7 mouse cellular contexts compared by ENCODE assay signal in the genomic region with DNA sequence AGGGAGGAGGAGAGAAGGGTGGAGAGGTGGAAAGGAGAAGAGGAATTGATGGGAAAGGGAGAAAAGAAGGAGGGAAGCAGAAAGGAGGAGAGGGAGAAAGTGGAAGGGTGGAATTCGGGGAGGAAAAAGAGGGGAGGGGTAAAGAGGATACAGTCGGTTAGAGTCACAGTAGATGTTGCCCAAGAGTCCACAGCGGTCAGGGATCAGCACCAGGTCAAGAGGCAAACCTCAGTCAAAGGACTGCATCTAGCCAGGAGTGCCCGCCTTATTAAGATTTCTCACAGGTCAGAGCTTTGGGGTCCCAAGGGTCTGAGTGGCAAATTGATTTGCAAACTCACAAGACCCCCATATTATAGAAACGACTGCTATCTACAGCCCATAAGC. TPM values are rescaled to one million over a fixed set of nuclear protein-coding genes. Genes with fewer than 3 reads are reported as not detected.
A peak's percentile ranks its signal among the peaks of the same experiment; 100 is the strongest.
DNase-seq lines count a peak whose midpoint lies in the region; ATAC-seq lines count a peak whose summit lies in the region.

No protein-coding gene starts in this region.

- WGBS in lung, embryonic 16.5 days, result 20% methylated on average over 5 of the region's 5 CpGs
- WGBS in forebrain, embryonic 11.5 days, result 16% methylated on average over 5 of the region's 5 CpGs
- WGBS in limb, embryonic 10.5 days, result 24% methylated on average over 5 of the region's 5 CpGs
- WGBS in neural tube, embryonic 15.5 days, result 25% methylated on average over 5 of the region's 5 CpGs

- DNase-seq in lung, postnatal 4 days, result no peak
- DNase-seq in forebrain, embryonic 11.5 days (ENCODE audit: low spot score), result no peak
- DNase-seq in limb, embryonic 10.5 days (ENCODE audit: low spot score), result no peak
- DNase-seq in left cerebral cortex, postnatal 14 days (ENCODE audit: low spot score in 2 of 2), result no peak
- no peak for DNase-seq in spleen, postnatal 4 days (ENCODE audit: low spot score in 2 of 2)

- intact Hi-C loops in left cerebral cortex, postnatal 14 days (cut with DNase I), result loop anchor here (5.0 kb wide), 1 partner anchor 77 kb away; no protein-coding TSS in a partner anchor

- no peaks in the 10 kb centered on the region for H3K9me3 ChIP-seq in lung, embryonic 16.5 days (ENCODE audit: control insufficient read depth, low read length)
- no peaks in the 10 kb centered on the region for H3K9me3 ChIP-seq in forebrain, embryonic 11.5 days (ENCODE audit: control insufficient read depth, low read length)
- H3K9me3 ChIP-seq in limb, embryonic 10.5 days (replicated peaks), result no peaks in the 10 kb centered on the region
- H3K9me3 ChIP-seq in neural tube, embryonic 15.5 days (replicated peaks), result no peaks in the 10 kb centered on the region

- no peaks in the 10 kb centered on the region for H3K27me3 ChIP-seq in lung, embryonic 16.5 days (ENCODE audit: control insufficient read depth, insufficient read depth, low read depth, low read length)
- no peaks in the 10 kb centered on the region for H3K27me3 ChIP-seq in forebrain, embryonic 11.5 days (ENCODE audit: control insufficient read depth, insufficient read depth, low read length)
- no peaks in the 10 kb centered on the region for H3K27me3 ChIP-seq in limb, embryonic 10.5 days (ENCODE audit: low read depth, poor library complexity, severe bottlenecking)
- H3K27me3 ChIP-seq in neural tube, embryonic 15.5 days (replicated peaks), result no peaks in the 10 kb centered on the region

- peak overlapping the region; percentile 98 for H3K4me3 ChIP-seq in lung, embryonic 16.5 days (ENCODE audit: low read length)
- H3K4me3 ChIP-seq in forebrain, embryonic 11.5 days (ENCODE audit: low read depth, low read length), result peak overlapping the region; percentile 78
- peak overlapping the region; percentile 89 for H3K4me3 ChIP-seq in limb, embryonic 10.5 days
- peak overlapping the region; percentile 93 for H3K4me3 ChIP-seq in neural tube, embryonic 15.5 days (replicated peaks)

- H3K27ac ChIP-seq in lung, embryonic 16.5 days (ENCODE audit: low read length), result peak overlapping the region; percentile 90
- no peak overlapping the region for H3K27ac ChIP-seq in forebrain, embryonic 11.5 days (ENCODE audit: low read depth, low read length)
- H3K27ac ChIP-seq in limb, embryonic 10.5 days, result peak overlapping the region; percentile 94
- peak overlapping the region; percentile 88; the same call in 1 of the 2 replicates for H3K27ac ChIP-seq in neural tube, embryonic 15.5 days (replicated peaks)

- peaks cover 12% of the 10 kb centered on the region for H3K4me1 ChIP-seq in lung, embryonic 16.5 days (replicated peaks; ENCODE audit: control insufficient read depth, insufficient read depth, low read length)
- H3K4me1 ChIP-seq in forebrain, embryonic 11.5 days (replicated peaks; ENCODE audit: control insufficient read depth, insufficient read depth, low read length), result 0 out of 2 replicates have a peak, but pooled peaks cover 2% of the 10 kb centered on the region
- peaks cover 13% of the 10 kb centered on the region; the same call in 1 of the 2 replicates for H3K4me1 ChIP-seq in limb, embryonic 10.5 days
- peaks cover 13% of the 10 kb centered on the region for H3K4me1 ChIP-seq in neural tube, embryonic 15.5 days

- peak overlapping the region; percentile 66 for H3K4me2 ChIP-seq in lung, embryonic 16.5 days (ENCODE audit: low read depth, low read length)
- peak overlapping the region; percentile 46 for H3K4me2 ChIP-seq in forebrain, embryonic 11.5 days (ENCODE audit: low read depth, low read length, severe bottlenecking)
- H3K4me2 ChIP-seq in neural tube, embryonic 15.5 days, result peak overlapping the region; percentile 66

- ATAC-seq in lung, embryonic 16.5 days (ENCODE audit: low read depth), result peak; percentile 51
- ATAC-seq in forebrain, embryonic 11.5 days (replicated peaks; ENCODE audit: low FRiP score), result peak; percentile 65
- ATAC-seq in neural tube, embryonic 15.5 days (ENCODE audit: low FRiP score), result peak; percentile 27

- H3K36me3 ChIP-seq in lung, embryonic 16.5 days (ENCODE audit: control insufficient read depth, insufficient read depth, low read length), result no peaks in the 10 kb centered on the region
- H3K36me3 ChIP-seq in forebrain, embryonic 11.5 days (ENCODE audit: control insufficient read depth, insufficient read depth, low read length), result no peaks in the 10 kb centered on the region
- H3K36me3 ChIP-seq in limb, embryonic 10.5 days, result no peaks in the 10 kb centered on the region
- no peaks in the 10 kb centered on the region for H3K36me3 ChIP-seq in neural tube, embryonic 15.5 days

- H3K9ac ChIP-seq in lung, embryonic 16.5 days (ENCODE audit: low read length), result peak overlapping the region; percentile 93
- peak overlapping the region; percentile 85 for H3K9ac ChIP-seq in forebrain, embryonic 11.5 days (ENCODE audit: low read length)
- peak overlapping the region; percentile 83 for H3K9ac ChIP-seq in neural tube, embryonic 15.5 days (replicated peaks)

RNA-seq across cellular contexts. Expression of a gene that starts 0.2 kb away (rescaled TPM):
- 0.11 and 0.21 TPM in 2 replicates for polyA plus RNA-seq in lung, embryonic 16.5 days (2015; fragmentation: Nextera tagmentation; extraction: Ambion mirVana)
- polyA plus RNA-seq in forebrain, embryonic 11.5 days (2014; fragmentation: Nextera tagmentation; extraction: Ambion mirVana), result not detected in 2 replicates
- 0.11 TPM in 1 of 2 replicates, not detected in the other for polyA plus RNA-seq in limb, embryonic 10.5 days (2016; fragmentation: Nextera tagmentation; extraction: Ambion mirVana)
- polyA plus RNA-seq in neural tube, embryonic 15.5 days (2015; fragmentation: Nextera tagmentation; extraction: Ambion mirVana), result 0.13 TPM in 1 of 2 replicates, not detected in the other
- under 1 TPM in 1 of 2 experiments, not detected in 1; 0.20 TPM for total RNA-seq in left cerebral cortex, postnatal 14 days (2021)

RNA-seq across cellular contexts. Expression of a gene that starts 0.3 kb away (rescaled TPM):
- polyA plus RNA-seq in lung, embryonic 16.5 days (2015; fragmentation: Nextera tagmentation; extraction: Ambion mirVana), result 34.8 and 37.1 TPM in 2 replicates
- polyA plus RNA-seq in forebrain, embryonic 11.5 days (2014; fragmentation: Nextera tagmentation; extraction: Ambion mirVana), result 37.9 and 38.9 TPM in 2 replicates
- 25.2 and 31.1 TPM in 2 replicates for polyA plus RNA-seq in limb, embryonic 10.5 days (2016; fragmentation: Nextera tagmentation; extraction: Ambion mirVana)
- 42.2 and 44.5 TPM in 2 replicates for polyA plus RNA-seq in neural tube, embryonic 15.5 days (2015; fragmentation: Nextera tagmentation; extraction: Ambion mirVana)
- total RNA-seq in left cerebral cortex, postnatal 14 days (2021), result 10 to 100 TPM; 41.6 to 41.8 TPM

RNA-seq across cellular contexts. Expression of a gene that starts 26.7 kb away (rescaled TPM):
- not detected in 2 replicates for polyA plus RNA-seq in lung, embryonic 16.5 days (2015; fragmentation: Nextera tagmentation; extraction: Ambion mirVana)
- polyA plus RNA-seq in forebrain, embryonic 11.5 days (2014; fragmentation: Nextera tagmentation; extraction: Ambion mirVana), result not detected in 2 replicates
- polyA plus RNA-seq in limb, embryonic 10.5 days (2016; fragmentation: Nextera tagmentation; extraction: Ambion mirVana), result 0.13 TPM in 1 of 2 replicates, not detected in the other
- polyA plus RNA-seq in neural tube, embryonic 15.5 days (2015; fragmentation: Nextera tagmentation; extraction: Ambion mirVana), result not detected in 2 replicates
- total RNA-seq in left cerebral cortex, postnatal 14 days (2021), result under 1 TPM; 0.47 to 0.59 TPM
